Mouse (Mus musculus) left cerebral cortex, adult 8-10 months (tissue): ENCODE measurements around the gene Ptprq. TPM values are rescaled to one million over a fixed set of nuclear protein-coding genes. Genes with fewer than 3 reads are reported as not detected.
A peak's percentile ranks its signal among the peaks of the same experiment; 100 is the strongest.

Source experiments
- DNase-seq, 2 experiments: peaks; one replicate each; pipeline ENCODE4 v3.0.0; 2022; ENCODE audit warnings: low spot score in 2 of 2
- total RNA-seq, 4 experiments: library from RNA; stranded (reverse); gene quantifications; 2 replicates each; pipeline ENCODE4 v1.2.4; 2022

The Ptprq gene
- total RNA-seq: under 1 TPM in 3 of 4 experiments, not detected in 1; 0.11 to 0.25 (median 0.23) TPM

- no peak for DNase-seq
These were observed at the start of gene Ptprq for GRCm38 (mm10) chr10:107719806-107720205. Ptprq (minus strand) TSS chr10:107720051.

GRCm38 (mm10) chr10:107759624-107760023 lies 39.8 kb upstream of the Ptprq start:
- no peak for DNase-seq

DNA sequence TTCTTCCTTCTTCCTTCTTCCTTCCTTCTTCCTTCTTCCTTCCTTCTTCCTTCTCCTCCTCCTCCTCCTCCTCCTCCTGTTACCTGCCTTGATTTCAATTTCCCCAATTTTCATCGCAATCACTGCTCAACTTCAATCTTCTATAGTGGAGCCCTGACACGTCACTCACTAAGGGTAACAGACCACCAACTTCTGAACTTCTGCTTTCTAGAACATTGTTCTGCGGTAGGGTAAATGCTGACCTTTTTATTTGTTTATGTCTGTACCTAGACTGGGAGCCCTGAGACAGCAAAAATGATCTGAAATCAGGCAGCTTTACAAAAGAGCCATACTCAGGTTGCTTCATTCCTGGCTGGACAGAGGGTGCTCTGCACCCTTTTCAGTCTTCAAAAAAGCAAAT lies 33.6 kb upstream of the Ptprq start:
- no peak for DNase-seq

DNA sequence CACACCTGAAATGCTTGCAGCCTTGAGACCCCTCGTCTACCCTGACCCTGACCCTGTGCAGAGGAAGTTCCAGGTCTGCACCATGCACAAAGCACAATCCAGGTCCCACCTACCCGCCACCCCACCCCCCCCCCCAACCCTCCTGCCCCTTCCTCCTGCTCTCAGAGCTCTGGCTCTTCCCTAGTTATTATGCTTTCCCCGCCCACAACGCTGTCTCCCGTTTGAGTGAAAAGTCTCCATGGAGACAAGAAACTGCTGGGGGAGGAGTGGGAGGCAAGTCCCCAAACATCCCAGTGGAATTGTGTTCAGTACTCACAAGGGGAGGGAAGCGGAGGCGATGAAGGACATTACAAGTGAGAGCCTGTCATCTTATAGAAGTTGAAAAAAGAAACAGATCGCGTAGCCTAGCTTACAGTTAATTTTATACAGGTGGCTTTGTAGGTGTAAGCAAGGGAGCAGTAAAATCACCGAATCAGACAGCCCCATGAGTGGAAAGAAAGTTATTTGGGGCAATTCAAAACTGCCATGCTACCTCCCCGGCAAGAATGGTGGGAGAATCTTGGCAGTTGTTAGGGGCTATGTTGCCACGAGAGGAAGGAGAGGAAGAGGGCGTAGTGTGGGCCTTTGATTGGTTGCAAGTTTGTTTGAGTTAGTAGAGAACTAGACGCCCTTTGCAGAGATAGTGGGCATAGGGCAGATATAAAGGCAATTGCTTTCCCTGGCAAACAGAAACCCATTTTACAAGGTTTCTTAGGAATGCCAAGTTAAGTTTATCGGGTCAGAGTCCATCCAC lies 32.7 kb upstream of the Ptprq start:
- peak; percentile 21 to 82 for DNase-seq

DNA sequence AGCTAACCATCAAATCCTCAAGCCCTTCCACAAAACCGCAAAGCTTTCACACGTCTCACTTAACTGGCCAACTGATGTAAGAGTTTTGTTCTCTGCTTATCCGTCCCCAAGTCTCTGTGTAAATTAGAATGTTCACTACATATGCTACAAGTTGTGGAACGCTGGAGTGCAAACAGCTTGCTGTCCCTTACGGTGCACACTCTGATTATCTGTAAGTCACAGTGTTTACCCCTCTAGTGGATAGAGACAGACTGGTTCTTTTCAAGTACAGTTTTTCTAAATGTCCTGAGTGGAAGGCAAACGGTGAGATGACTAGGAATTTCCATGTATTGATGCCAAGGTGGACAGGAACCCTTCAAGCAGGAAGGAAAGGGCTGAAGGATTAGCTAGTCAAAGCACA lies 32.1 kb upstream of the Ptprq start:
- DNase-seq: no peak

- no peak for DNase-seq
These were observed 27.7 kb upstream of the Ptprq start for GRCm38 (mm10) chr10:107747566-107747965.

DNA sequence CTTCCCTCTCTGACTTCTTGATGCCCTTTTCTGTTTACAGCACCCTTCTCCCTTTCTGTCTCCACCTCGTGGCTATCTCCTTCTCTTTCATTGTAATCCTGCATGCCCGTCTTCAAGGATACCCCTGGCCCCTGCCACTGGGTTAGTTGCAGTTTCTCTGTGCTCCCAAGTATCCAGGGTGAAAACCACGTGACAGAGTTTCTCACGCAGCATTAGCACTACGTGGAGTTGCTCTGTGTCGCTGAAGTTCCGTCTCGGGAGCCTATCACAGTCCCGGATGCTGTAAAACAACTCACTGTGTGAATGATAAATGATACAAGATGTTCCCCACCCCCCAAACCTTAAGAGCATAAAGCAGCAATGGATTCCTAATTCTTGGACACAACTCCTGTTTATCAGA lies 26.9 kb upstream of the Ptprq start:
- no peak for DNase-seq

- DNase-seq: no peak
These were observed 20.0 kb upstream of the Ptprq start for GRCm38 (mm10) chr10:107739815-107740214.

GRCm38 (mm10) chr10:107737743-107738142 lies 17.9 kb upstream of the Ptprq start:
- DNase-seq: no peak

DNA sequence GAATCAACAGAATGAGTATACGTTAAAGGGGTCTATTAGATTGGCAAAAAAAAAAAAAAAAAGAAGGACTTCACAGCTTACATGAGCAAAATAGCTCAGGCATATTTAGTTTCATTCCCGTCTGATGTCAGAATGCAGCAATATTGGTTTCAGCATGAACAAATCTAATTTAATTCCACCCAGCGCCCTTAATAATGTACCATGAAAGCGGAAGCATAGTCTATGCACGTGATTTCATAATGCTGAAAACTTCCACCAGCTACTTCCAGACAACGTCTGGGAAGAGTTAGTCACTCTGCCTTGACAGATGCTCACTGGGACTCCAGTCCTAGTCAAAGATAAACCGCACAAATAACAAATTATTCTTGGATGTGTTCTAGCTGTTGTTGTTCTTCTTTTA lies 15.6 kb upstream of the Ptprq start:
- no peak for DNase-seq

GRCm38 (mm10) chr10:107734327-107734726 lies 14.5 kb upstream of the Ptprq start:
- no peak for DNase-seq

DNA sequence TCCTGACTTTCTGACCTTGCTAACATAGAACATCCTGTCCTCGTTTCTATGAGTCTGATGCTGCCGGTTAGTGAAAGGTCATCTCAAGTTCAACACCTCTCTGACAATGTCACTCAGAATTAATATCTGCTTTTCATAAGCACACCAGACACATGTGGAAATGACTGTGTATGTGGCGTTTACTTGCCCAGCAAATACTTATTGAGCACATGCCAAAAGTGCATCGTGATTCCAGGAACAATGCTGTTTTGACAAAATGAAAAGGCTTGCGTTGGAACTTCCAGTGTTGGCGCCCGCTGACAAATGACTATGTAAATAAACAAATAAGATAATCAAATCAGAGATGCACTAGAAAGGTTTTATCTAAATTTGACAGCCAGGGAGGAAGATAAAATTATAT lies 5.8 kb upstream of the Ptprq start:
- no peak for DNase-seq

- no peak for DNase-seq
These were observed 15.4 kb downstream of the Ptprq start for GRCm38 (mm10) chr10:107704443-107704842.

DNA sequence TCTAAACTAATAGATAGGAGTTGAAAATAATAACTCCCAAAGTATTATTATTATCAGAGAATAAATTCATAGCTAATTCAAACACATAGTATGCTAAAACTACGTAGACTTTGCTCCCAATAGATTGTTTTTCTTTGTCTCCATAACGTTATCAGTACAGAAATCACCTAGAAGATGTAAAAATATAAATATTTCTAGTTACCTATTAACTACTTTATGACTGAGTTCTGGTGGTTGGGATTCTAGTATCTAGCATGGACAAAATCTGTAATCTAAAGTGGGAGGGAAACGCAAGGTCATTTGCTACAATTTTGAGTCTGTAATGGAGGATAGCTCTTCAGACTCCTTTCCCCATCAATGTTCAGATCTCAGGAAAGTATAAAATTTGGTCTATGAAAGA lies 18.9 kb downstream of the Ptprq start:
- no peak for DNase-seq

DNA sequence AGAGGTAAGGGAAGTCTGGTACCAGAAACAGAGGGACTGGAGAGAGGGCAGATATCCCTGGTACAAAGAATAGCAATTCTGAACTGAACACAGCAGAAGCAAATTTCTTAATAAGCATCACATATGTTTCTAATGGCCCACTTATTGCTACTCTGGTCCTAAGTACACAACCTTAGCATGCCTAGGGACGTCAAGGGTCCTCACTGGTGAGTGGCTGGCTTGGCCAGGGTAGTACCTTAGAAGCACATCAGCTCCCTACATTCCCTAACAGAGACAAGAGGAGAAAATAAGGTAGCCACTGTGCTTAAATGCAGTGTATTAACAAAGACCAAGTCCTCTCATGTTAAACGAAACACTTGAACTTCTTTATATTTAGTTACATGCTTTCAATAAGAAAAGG lies 21.1 kb downstream of the Ptprq start:
- DNase-seq: no peak

DNA sequence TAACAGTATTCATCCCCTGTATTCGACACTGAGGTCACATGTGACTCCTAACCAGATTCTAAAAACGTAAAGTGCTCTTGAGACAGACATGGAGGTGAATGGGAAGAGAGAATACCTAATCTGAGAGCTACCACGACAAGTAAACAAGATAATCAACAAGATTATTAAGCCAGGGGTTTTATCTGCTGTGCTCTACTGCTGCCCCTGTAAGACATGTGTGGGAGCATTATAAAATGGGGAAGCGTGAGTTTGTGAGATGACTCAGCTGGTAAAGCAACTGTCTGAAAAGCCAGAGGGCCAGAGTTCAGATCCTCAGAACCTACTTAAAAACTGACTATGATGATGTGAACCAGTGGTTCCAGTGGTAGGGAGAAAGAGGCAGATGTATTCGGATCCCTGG lies 22.7 kb downstream of the Ptprq start:
- no peak for DNase-seq

GRCm38 (mm10) chr10:107687382-107687781 lies 32.5 kb downstream of the Ptprq start:
- no peak for DNase-seq

DNA sequence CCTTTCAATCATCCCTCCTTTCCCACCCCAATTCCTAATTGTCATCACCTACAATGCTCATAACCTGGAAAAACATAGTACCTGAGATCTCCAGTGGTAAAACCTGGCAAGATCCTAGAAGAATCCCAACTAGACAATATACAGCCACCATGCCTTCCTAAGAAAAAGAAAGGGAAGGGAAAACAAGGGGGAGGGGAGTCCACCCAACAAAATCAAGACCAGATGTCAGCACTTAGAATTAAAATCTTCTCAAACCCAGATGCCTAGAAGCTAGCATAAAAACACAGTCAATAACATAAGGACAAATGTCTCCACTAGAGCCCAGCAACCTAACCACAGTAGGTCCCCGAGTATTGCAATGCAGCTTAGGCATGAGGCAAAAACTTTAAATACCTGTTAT lies 43.9 kb downstream of the Ptprq start:
- DNase-seq: no peak

DNA sequence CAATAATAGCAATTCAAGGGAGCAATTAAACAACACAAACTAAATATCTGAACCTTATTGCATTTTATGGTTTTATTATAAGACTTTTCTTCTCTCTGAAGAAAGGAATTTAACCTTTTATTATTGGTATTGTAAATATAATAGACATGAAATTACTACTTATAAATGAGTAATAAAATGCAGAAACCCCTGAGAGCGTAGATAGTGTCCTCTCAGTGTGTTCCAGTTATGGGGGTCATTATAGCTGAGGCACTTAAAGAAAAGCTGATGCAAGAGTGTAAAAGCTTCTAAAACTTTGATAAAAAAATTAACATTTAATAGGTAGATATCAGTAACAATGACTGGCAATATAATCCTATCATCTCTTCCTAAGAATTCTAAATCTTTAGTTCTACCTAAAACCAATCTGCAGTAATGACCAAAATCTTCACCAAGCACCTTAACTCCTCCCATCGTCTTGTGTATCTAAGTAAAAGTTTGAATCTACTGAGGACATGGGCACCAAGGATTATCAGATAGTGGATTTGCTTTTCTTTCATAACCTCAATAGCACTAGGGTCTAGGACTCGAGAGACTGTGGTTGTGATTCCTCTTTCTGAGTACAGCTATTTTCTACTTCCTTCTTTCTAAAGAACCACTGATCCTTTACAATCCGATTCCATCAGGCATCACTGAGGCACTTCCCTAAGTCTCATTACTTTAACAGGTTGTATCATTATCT lies 51.3 kb downstream of the Ptprq start:
- DNase-seq: no peak

DNA sequence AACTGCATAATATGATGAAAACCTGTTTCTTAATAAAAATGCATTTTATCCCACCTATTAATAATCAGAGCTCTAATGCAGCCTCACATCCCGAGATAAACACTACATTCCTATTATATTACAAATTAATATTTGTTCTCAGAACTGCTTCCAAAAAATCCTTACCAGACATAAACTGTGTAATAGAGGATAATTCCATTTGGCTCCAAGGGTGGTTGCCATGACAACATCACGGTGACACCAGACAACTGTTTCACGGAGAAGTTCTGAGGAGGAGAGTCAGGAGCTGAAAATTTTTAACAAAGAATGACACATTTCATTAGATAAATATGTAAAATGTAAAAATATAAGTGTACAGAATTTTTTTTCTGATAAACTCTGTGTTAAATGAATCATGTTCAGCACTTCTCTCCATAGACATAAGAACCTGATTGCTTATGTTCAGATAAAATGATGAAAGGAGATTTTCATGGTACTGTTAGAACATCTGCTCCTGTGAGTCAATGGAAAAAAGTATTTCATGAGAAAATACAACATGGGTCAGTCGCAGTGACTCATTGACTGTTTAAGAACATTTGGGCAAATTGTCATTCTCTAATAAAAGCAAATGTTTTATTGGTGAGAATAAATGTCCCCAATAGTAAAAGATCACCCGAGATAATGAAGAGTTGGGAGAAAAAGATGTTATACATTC lies 57.3 kb downstream of the Ptprq start:
- no peak for DNase-seq

DNA sequence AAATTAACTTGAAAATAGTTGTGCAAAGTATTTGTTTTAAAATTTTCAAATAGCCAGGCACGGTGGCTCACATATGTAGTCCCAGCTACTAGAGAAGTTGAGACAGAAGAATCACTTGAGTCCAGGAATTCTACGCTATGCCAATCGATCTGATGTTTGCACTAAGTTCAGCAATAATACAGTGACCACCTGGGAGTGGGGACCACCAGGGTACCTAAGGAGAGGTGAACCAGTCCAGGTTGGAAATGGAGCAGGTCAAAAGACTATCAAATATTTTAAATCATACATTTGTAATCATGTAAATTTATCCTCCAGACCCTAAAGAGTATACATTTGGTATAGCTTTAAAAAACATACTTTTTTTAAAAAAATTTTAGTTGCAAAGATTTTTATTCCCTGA lies 57.9 kb downstream of the Ptprq start:
- DNase-seq: no peak

- DNase-seq: no peak
These were observed 60.7 kb downstream of the Ptprq start for GRCm38 (mm10) chr10:107659141-107659540.
